Mouse (Mus musculus): ENCODE results near the gene Ireb2. TPM values are rescaled to one million over a fixed set of nuclear protein-coding genes. Genes with fewer than 3 reads are reported as not detected.

Ireb2 gene
- total and polyA plus RNA-seq, 3 experiments: 13.8 to 26.4 (median 25.1) TPM

GRCm38 (mm10) chr9:54856121-54856520 is 7.5 kb upstream of the Ireb2 start:
- peaks cover 15 to 21% of the 10 kb centered on the region in 2 experiments for H3K27me3 ChIP-seq (ENCODE audit: control insufficient read depth in 1 of 2, insufficient read depth in 2 of 2, low read length in 2 of 2)
- no peak overlapping the region for H3K4me3 ChIP-seq (ENCODE audit: control insufficient read depth in 1 of 2, insufficient read depth in 1 of 2, low read depth in 2 of 2, low read length in 2 of 2)
- no peaks in the 10 kb centered on the region for H3K36me3 ChIP-seq (ENCODE audit: control insufficient read depth in 1 of 2, insufficient read depth in 2 of 2, low read length in 2 of 2)
- H3K4me1 ChIP-seq (ENCODE audit: control insufficient read depth in 1 of 2, insufficient read depth in 2 of 2, low read length in 2 of 2): no peaks in the 10 kb centered on the region
- no peaks in the 10 kb centered on the region for H3K79me2 ChIP-seq (ENCODE audit: control insufficient read depth, insufficient read depth, low read length, poor library complexity)
- H3K9ac ChIP-seq (ENCODE audit: control insufficient read depth, low read depth, low read length, poor library complexity, severe bottlenecking): no peak overlapping the region
- DNase-seq (ENCODE audit: low read depth, low spot score): no peak
- H3K27ac ChIP-seq (ENCODE audit: control insufficient read depth, low read depth, low read length): no peak overlapping the region
- H3K9me3 ChIP-seq (replicated peaks; ENCODE audit: insufficient read depth, low read length): no peaks in the 10 kb centered on the region
- TF ChIP-seq MAX (IDR thresholded peaks at IDR 0.05; ENCODE audit: low read length): no peak
- TF ChIP-seq MYB (IDR thresholded peaks at IDR 0.05; ENCODE audit: low read depth, low read length): no peak
- no peak for TF ChIP-seq USF2 (IDR thresholded peaks at IDR 0.05; ENCODE audit: borderline replicate concordance in 1 of 2, insufficient read depth in 1 of 2, low read depth in 1 of 2, low read length in 2 of 2)
- no peak for TF ChIP-seq CHD1 (IDR thresholded peaks at IDR 0.05; ENCODE audit: low read depth, low read length)
- no peak for TF ChIP-seq HCFC1 (IDR thresholded peaks at IDR 0.05; ENCODE audit: low read depth, low read length)
- TF ChIP-seq CHD2 (IDR thresholded peaks at IDR 0.05; ENCODE audit: low read length): no peak
- TF ChIP-seq CTCF (IDR thresholded peaks at IDR 0.05 in 2 of 3, conservative IDR thresholded peaks at IDR 0.05 in 1 of 3; ENCODE audit: control insufficient read depth in 1 of 3, insufficient read depth in 1 of 3, low read depth in 2 of 3, low read length in 3 of 3, poor library complexity in 1 of 3, severe bottlenecking in 1 of 3): no peak
- no peak for TF ChIP-seq USF1 (IDR thresholded peaks at IDR 0.05; ENCODE audit: low read depth, low read length)
- TF ChIP-seq NELFE (IDR thresholded peaks at IDR 0.05; ENCODE audit: low read depth, low read length): no peak
- no peak for TF ChIP-seq TBP (IDR thresholded peaks at IDR 0.05; ENCODE audit: low read depth, low read length)
- TF ChIP-seq POLR2AphosphoS5 (IDR thresholded peaks at IDR 0.05; ENCODE audit: borderline replicate concordance, low read depth, low read length): no peak
- no peak for TF ChIP-seq POLR2AphosphoS2 (IDR thresholded peaks at IDR 0.05; ENCODE audit: low read length)
- TF ChIP-seq MYC (IDR thresholded peaks at IDR 0.05; ENCODE audit: low read depth, low read length): no peak
- no peak for TF ChIP-seq ZMIZ1 (IDR thresholded peaks at IDR 0.05; ENCODE audit: low read depth, low read length)
- no peak for TF ChIP-seq POLR2A (IDR thresholded peaks at IDR 0.05; ENCODE audit: control insufficient read depth in 1 of 2, insufficient read depth in 1 of 2, low read depth in 1 of 2, low read length in 2 of 2, poor library complexity in 1 of 2)
- TF ChIP-seq UBTF (IDR thresholded peaks at IDR 0.05; ENCODE audit: borderline replicate concordance, insufficient read depth, low read depth, low read length): no peak

DNA sequence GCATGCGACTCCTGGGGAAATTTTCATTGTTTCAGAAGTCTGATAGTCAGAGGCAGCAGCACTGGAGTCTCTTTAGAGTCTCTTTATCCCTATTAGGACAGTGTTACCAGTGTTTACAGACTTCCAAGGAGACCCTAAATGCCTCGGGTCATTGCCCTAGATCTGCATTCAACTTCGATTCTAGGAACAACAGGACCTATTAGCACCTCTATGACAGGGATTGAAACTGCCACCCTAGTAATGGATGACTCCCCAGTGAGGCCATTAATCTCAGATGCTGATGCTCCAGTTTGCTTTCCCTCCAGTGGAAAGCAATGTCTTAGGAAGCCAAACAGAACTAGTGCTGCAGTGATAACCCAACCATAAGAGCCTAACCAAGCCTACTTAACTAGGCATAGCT is 6.1 kb upstream of the Ireb2 start:
- Histone ChIP-seq H3K27me3 (ENCODE audit: control insufficient read depth in 1 of 2, insufficient read depth in 2 of 2, low read length in 2 of 2) (peaks cover 10 to 14% of the 10 kb centered on the region in 2 experiments), H3K36me3 (ENCODE audit: control insufficient read depth in 1 of 2, insufficient read depth in 2 of 2, low read length in 2 of 2) (no peaks in the 10 kb centered on the region), H3K9ac (ENCODE audit: control insufficient read depth, low read depth, low read length, poor library complexity, severe bottlenecking) (no peak overlapping the region), H3K9me3 (replicated peaks; ENCODE audit: insufficient read depth, low read length) (no peaks in the 10 kb centered on the region), H3K4me1 (ENCODE audit: control insufficient read depth in 1 of 2, insufficient read depth in 2 of 2, low read length in 2 of 2) (no peaks in the 10 kb centered on the region), H3K79me2 (ENCODE audit: control insufficient read depth, insufficient read depth, low read length, poor library complexity) (no peaks in the 10 kb centered on the region), H3K27ac (ENCODE audit: control insufficient read depth, low read depth, low read length) (no peak overlapping the region), H3K4me3 (ENCODE audit: control insufficient read depth in 1 of 2, insufficient read depth in 1 of 2, low read depth in 2 of 2, low read length in 2 of 2) (no peak overlapping the region)
- no peak for DNase-seq (ENCODE audit: low read depth, low spot score)
- no peak for TF ChIP-seq RAD21 (IDR thresholded peaks at IDR 0.05; ENCODE audit: low read depth, low read length)
- TF ChIP-seq NELFE (IDR thresholded peaks at IDR 0.05; ENCODE audit: low read depth, low read length): no peak
- no peak for TF ChIP-seq UBTF (IDR thresholded peaks at IDR 0.05; ENCODE audit: borderline replicate concordance, insufficient read depth, low read depth, low read length)
- no peak for TF ChIP-seq JUND (IDR thresholded peaks at IDR 0.05; ENCODE audit: low read depth, low read length)
- TF ChIP-seq GATA1 (IDR thresholded peaks at IDR 0.05; ENCODE audit: low read depth, low read length): no peak
- no peak for TF ChIP-seq USF1 (IDR thresholded peaks at IDR 0.05; ENCODE audit: low read depth, low read length)
- no peak for TF ChIP-seq CTCF (IDR thresholded peaks at IDR 0.05 in 2 of 3, conservative IDR thresholded peaks at IDR 0.05 in 1 of 3; ENCODE audit: control insufficient read depth in 1 of 3, insufficient read depth in 1 of 3, low read depth in 2 of 3, low read length in 3 of 3, poor library complexity in 1 of 3, severe bottlenecking in 1 of 3)
- TF ChIP-seq ELF1 (IDR thresholded peaks at IDR 0.05; ENCODE audit: low read depth, low read length): no peak
- TF ChIP-seq EP300 (IDR thresholded peaks at IDR 0.05; ENCODE audit: low read depth in 1 of 2, low read length in 2 of 2): no peak
- no peak for TF ChIP-seq POLR2AphosphoS5 (IDR thresholded peaks at IDR 0.05; ENCODE audit: borderline replicate concordance, low read depth, low read length)
- TF ChIP-seq ETS1 (IDR thresholded peaks at IDR 0.05; ENCODE audit: low read depth, low read length): no peak

Data from MEL (cell line).